Mouse (Mus musculus) lung, adult 2 months (tissue): Measurements from ENCODE around the gene Parp8. TPM values are rescaled to one million over a fixed set of nuclear protein-coding genes. Genes with fewer than 3 reads are reported as not detected.

ENCODE experiments used
- DNase-seq: peaks from one replicate; pipeline ENCODE4 v3.0.0; 2022
- H3K4me1 ChIP-seq: fragments of 200-500 bp; 2 replicates; pipeline ENCODE4 v1.6.1; 2011; ENCODE audit warnings: low read length; ENCODE audit not compliant: control insufficient read depth, insufficient read depth
- H3K4me3 ChIP-seq: fragments of 200-500 bp; replicated peaks from 2 replicates; pipeline ENCODE3; 2011; ENCODE audit warnings: low read depth, mild to moderate bottlenecking, control low read depth, low read length; ENCODE audit errors: extremely low read depth
- CTCF ChIP-seq: fragments of 200-500 bp; IDR thresholded peaks from 2 replicates; pipeline ENCODE4 v1.5.1; 2011; ENCODE audit warnings: mild to moderate bottlenecking, low read length, control low read depth; ENCODE audit not compliant: insufficient read depth
- POLR2A ChIP-seq: fragments of 200-500 bp; IDR thresholded peaks from 2 replicates; pipeline ENCODE4 v1.6.1; 2011; ENCODE audit warnings: low read depth, mild to moderate bottlenecking, control low read depth, low read length, borderline replicate concordance; ENCODE audit errors: extremely low read depth
- WGBS: fragments of 180-500 bp; shearing (Covaris S2); methylation state at CpG from one replicate; pipeline ENCODE4 v1.1.7; 2018; 5-methylcytosine and 5-hydroxymethylcytosine counted together
- polyA plus RNA-seq: library from polyadenylated mRNA; depleted of rRNA; stranded (reverse); fragments of >200 nt; gene quantifications from 2 replicates; pipeline ENCODE4 v1.2.3, GENCODE M21; 2012

The Parp8 gene
- polyA plus RNA-seq, 1 experiment: 9.6 TPM

DNA sequence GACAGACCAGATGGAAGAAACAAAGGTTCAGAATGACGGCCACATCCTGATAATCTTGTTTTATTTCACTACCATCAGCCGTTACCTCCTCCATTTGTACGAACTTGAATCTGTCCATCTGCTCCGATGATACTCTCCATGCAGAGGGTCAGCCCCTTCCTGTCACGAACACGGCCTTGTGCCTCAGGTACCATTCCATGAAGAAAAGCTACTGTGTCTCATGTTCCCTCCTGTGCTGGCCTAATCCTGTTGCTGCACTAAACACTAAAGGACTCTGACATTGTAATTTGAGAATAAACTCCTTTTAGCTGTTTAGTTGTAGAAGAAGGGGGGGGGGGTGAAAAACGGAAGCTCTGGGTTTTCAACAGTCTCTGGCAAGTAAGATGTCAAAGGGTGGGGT, 33.8 kb downstream of the Parp8 start:
- Histone ChIP-seq H3K4me3 (no peak overlapping the region), H3K4me1 (peaks cover 14% of the 10 kb centered on the region)
- WGBS: 83% methylated on average over 7 of the region's 7 CpGs
- no peak for DNase-seq
- no peak for TF ChIP-seq POLR2A
- TF ChIP-seq CTCF: no peak

GRCm38 (mm10) chr13:116990327-116990726, 35.0 kb downstream of the Parp8 start:
- WGBS: 59% methylated on average over 4 of the region's 4 CpGs
- Histone ChIP-seq H3K4me3 (no peak overlapping the region), H3K4me1 (peaks cover 14% of the 10 kb centered on the region)
- TF ChIP-seq CTCF: no peak
- no peak for TF ChIP-seq POLR2A
- DNase-seq: no peak

GRCm38 (mm10) chr13:116988706-116989105, 36.6 kb downstream of the Parp8 start:
- DNase-seq: no peak
- 64% methylated on average over 2 of the region's 2 CpGs for WGBS
- no peak overlapping the region for H3K4me3 ChIP-seq
- no peak for TF ChIP-seq CTCF
- TF ChIP-seq POLR2A: no peak
- H3K4me1 ChIP-seq: peaks cover 14% of the 10 kb centered on the region

- 79% methylated on average over 7 of the region's 7 CpGs for WGBS
- Histone ChIP-seq H3K4me1 (peaks cover 14% of the 10 kb centered on the region), H3K4me3 (no peak overlapping the region)
- TF ChIP-seq CTCF (no peak), POLR2A (no peak)
- no peak for DNase-seq
Observed at GRCm38 (mm10) chr13:116988208-116988607, 37.1 kb downstream of the Parp8 start.

DNA sequence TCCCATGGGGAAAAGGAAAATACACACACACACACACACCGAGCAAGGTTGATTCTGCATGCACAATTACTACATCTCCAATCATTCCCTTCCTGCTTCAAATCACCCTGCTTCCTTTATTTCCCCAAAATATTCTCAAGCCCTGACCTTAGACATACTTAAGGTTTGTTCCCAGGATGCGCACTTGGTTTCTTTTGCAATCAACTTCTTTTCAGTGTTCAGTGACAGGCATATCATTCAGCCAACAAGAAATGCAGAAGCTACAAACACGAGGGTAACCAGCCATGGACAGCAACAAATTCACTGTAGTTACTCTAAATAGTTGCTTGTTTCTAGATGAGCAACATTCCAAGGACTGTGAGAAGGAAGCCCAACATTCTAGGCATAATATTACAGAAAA, 38.1 kb downstream of the Parp8 start:
- 65% methylated on average over 3 of the region's 3 CpGs for WGBS
- TF ChIP-seq POLR2A: no peak
- TF ChIP-seq CTCF: no peak
- H3K4me1 ChIP-seq: peaks cover 14% of the 10 kb centered on the region
- no peak overlapping the region for H3K4me3 ChIP-seq
- DNase-seq: no peak

DNA sequence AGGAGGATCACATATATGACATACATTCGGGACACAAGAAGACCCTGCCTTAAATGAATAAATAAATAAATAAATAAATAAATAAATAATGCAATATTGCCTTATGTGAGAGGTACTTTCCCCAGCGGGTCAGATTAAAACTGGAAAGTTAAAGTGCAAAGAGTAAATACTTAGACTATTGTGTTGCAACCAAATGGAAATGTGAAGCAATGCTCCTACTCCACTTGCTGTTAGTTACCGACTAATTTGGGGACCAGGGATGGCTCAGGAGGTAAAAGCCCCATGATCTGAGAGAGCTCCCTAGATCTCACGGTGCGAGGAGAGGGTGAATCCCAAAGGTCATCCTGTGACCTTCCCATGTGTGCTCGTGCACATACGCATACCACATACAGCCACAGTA, 38.7 kb downstream of the Parp8 start:
- no peak for DNase-seq
- TF ChIP-seq CTCF (no peak), POLR2A (no peak)
- WGBS: 78% methylated on average over 7 of the region's 7 CpGs
- H3K4me3 ChIP-seq: no peak overlapping the region
- H3K4me1 ChIP-seq: peaks cover 14% of the 10 kb centered on the region

DNA sequence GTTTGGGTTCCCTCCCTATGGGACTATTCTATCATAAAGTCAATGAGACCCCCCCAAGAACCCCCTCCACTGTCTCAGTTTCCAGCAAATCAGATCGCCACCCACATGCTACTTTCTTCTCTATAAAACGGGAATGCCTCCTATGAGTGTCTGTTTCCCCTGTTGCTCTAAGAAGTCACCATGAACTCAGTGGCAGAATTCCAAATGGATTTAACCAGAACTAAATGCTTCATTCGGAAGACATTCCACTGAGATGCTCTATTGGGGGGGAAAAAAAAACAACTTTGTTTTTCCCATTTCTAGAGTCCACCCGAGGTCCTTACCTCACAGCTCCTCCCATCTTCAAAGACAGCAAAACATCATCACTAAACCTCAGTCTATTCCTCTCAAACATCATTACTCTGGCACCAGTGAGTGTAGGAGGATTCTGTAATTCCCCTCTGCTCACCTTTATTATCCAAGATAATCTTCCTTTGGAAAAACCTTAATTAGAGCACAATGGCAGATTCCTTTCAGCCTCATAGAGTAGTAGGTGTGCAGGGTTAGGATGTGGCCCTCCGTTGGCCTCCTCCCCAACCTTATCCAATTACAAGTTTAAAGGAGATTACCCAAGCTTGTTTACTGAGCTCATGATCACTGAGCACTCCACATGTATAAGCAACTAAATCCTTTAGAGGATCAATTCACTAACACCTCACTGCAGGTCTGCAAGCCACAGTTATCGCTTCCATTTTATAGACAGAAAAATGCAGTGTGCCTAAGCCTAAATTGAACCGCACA, 51.1 kb downstream of the Parp8 start:
- no peak for DNase-seq
- WGBS: 82% methylated on average over 7 of the region's 7 CpGs
- no peak for TF ChIP-seq POLR2A
- no peak for TF ChIP-seq CTCF
- Histone ChIP-seq H3K4me3 (no peak overlapping the region), H3K4me1 (peaks cover 3% of the 10 kb centered on the region)

DNA sequence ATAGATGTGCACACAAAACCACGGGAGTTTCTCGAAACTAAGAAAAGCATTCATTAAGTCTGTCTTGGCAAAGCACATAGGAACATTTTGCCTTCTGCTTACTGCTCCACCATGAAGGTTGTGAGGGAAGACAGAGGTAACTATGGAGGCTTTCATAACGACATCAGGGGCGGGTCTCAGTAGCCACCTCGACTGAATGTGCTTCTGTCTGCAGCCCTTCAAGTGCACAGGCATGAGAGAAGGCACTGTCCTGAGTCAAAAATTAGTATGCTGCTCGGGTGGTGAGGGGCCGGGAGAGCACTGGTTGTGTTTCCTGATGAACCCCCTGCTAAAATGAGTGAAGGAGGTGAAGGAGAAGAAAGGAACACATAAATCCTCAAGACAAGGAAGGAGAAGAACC, 51.8 kb downstream of the Parp8 start:
- no peak overlapping the region for H3K4me3 ChIP-seq
- WGBS: 80% methylated on average over 7 of the region's 7 CpGs
- DNase-seq: no peak
- peaks cover 3% of the 10 kb centered on the region for H3K4me1 ChIP-seq
- TF ChIP-seq CTCF (no peak), POLR2A (no peak)

DNA sequence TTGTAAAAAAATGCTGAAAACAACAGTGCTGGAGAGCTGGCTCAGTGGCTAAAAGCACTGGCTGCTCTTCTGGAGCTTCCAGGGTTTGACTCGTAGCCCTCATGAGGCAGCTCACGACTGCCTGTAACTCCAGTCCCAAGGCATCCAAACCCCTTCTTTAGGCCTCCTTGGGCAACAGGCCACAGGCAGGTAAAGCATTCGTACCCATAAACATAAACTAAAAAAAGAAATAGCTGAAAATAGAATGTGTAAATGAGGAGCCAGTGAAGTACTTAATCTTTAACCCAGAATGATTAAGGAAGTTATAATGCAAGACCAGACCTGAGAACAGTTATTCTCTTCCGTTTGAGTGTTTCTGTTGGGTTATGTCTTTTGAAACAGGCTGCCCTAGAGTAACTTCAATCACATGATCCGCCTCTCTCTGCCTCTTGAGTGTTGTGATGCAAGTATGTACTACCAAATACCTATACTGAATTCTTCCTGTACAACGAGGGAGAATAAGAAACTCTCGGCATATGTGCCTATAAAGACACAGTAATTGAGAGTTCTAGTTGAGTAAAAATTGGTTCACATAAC, 53.2 kb downstream of the Parp8 start:
- TF ChIP-seq CTCF (no peak), POLR2A (no peak)
- WGBS: 54% methylated on average over 7 of the region's 7 CpGs
- no peak for DNase-seq

More for the DNA sequence above, 53.2 kb downstream of the Parp8 start:
- Histone ChIP-seq H3K4me1 (peaks cover 3% of the 10 kb centered on the region), H3K4me3 (no peak overlapping the region)
